Mouse (Mus musculus) gastrocnemius, postnatal 10 days (tissue): Measurements from ENCODE around the gene Aifm2. TPM values are rescaled to one million over a fixed set of nuclear protein-coding genes. Genes with fewer than 3 reads are reported as not detected.

Source experiments
- DNase-seq: peaks from one replicate; pipeline ENCODE4 v3.0.0; 2021; ENCODE audit warnings: mixed read lengths
- total RNA-seq, 2 experiments: library from RNA; stranded (reverse); gene quantifications; 2 replicates each; pipeline ENCODE4 v1.2.3; 2021

Aifm2 gene
- total RNA-seq, 2 experiments from 2014 or later: 11.4 to 12.3 TPM

DNA sequence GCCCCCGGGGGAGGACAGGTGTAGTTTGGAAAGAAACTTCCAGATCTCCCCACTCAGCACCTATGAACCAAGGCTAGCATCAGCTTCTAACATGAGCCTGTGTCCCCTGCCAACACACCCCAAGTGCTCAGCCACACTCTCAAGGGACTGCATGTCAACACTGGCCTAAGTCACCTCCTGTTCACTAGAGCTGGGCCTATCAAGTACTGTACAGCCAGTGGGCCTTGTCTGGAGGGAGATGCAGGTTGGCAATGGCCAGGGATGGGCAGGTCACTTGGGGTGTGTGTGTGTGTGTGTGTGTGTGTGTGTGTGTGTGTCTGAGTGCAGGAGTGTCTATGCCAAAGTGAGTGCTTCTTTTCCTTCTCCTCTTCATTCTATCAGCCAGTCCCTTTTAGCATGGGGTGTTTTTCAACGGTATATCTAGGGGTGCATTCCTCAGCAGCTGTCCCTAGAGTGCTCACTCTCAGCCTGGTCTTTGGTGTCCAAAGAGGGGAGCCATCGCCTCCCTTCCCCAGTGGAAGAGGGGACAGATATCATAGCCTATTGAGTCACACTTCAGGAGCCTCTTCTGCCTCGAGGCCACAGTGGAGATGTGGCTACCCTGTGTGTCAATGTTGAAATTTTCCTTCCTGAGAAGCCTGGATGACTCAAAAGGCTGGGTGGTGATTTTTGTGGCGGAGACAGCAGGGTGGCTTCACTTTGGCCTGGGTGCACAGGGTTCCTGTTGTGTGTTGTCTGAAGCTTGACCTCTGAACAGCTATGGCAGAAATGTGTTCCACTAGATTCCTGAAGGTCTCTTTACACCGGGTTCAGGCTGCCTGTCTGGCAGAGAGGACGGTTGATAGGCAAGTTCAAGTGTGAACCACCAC, 1.2 kb downstream of the Aifm2 start:
- no peak for DNase-seq

DNA sequence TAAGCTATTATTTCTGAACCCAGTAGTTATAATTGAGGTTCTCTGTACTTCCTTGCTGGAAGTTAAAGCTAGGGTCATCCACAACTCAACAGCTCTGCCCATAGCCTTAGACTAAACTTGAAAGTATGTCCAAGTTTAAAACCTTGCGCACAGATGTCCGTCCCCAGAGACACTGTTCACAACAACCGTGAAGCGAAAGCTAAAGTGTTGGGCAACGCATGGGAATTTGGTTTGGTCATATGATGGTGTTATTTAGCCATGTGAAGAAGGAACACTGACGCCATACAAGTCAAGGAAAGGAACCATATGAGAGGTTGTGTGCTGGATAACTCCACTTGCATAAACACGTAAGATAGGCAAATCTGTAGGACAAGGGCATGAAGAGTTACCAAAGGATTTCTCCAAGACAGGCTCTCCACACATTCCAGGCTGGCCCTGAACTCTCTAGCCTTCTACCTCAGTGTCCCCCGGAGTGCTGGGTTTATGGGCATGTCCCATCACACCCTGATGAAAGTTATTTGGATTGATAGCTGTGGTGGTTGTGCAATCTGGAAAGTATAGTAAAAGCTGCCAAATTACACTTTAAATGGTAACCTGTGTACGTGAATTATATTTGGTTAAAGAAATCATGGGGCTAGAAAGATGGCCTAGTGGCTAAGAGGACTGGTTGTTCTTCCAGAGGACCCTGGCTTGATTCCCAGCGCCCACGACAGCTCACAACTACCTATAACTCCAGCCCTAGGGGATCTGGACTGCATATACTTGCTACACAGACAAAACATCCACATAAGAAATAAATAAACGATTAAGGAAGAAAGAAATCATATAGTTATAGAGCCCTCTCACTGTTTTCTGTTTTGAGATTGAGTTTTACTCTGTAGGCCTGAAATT, 2.6 kb downstream of the Aifm2 start:
- DNase-seq: no peak

DNA sequence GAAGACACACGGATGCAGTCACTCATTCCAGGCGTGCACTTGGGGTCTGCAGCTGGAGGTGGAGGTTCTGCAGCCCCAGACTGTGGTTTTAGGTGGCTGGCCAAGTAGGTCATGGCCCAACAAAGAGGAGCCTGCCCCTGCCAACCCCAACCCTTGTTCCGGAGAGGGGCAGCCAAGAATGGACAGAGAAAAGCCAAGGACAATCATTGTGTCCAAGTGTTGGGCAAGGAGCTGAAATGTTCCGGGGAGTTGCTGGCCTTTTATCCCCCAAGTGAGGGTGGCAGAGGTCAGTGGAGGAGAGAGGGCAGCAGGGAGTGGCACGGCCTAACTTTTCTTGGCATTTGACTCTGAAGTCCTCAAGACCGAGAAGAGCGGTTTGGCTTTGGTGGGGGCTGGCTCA, 5.3 kb downstream of the Aifm2 start:
- no peak for DNase-seq

DNA sequence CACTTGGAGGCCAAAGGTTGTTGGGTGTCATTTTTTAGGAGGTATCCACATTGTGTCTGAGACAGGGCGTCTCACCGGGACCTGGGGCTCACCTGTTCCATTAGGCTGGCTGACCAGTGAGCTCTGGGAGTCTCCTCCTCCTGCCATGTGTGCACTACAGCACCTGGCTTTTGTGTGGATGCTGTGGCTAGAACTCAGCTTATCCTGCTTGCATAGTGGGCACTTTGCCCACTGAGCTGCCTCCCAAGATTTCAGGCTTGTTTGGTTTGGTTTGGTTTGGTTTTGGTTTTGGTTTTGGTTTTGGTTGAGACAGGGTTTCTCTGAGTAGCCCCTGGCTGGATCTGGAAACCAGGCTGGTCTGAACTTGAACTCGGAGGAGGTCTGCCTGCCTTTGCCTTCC, 7.2 kb downstream of the Aifm2 start:
- no peak for DNase-seq

DNA sequence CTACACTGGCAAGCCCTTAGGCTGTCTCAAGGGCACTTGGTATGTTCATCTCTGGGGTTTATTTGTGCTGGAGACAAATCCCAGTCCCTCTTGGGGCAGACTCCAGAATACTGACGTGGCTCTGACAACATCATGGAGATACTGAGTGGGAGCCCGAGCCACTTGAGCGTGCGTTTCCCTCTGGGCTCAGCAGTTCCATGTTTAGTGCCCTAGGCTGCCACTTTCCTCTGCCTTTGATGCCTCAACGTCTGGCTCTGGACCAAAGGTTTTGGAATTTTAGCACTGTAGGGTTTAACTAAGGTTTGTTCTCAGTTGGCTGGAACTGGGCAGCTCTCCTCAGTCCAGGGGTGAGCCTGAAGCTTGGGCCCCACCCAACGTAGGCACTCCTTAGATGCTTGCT, 8.2 kb downstream of the Aifm2 start:
- DNase-seq: no peak

DNA sequence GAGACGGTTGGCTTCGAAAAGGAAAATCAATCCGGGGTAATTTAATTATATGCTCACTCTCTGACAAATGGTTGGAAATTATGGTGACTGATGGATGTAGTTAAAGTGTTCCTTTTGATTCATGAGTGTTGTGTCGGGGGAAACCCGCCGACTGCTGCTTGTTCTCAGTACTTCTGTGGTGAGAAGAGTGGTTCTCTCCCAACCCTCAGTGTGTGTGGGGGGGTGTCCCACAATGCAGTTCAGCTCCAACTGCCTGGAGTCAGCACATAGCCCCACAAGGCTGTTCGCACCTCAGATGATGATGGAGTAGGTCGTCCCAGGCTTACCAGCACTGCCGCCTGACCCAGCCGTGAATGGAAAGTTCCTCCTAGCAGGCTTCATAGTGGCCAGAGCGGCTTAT, 14.1 kb downstream of the Aifm2 start:
- no peak for DNase-seq

DNA sequence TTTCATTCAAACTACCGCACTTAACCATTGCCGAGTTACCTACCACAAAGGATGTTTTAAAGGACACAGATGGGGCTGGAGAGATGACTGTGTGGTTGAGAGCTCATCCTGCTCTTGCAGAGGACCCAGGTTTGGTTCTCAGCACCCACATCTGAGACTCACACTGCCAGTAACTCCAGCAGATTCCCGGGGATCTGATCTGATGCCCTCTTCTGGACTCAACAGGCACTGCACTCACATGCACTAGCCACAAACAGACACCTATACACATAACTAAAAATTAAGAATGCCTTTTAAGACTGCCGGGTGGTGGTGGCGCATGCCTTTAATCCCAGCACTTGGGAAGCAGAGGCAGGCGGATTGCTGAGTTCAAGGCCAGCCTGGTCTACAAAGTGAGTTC, 15.1 kb downstream of the Aifm2 start:
- no peak for DNase-seq

DNA sequence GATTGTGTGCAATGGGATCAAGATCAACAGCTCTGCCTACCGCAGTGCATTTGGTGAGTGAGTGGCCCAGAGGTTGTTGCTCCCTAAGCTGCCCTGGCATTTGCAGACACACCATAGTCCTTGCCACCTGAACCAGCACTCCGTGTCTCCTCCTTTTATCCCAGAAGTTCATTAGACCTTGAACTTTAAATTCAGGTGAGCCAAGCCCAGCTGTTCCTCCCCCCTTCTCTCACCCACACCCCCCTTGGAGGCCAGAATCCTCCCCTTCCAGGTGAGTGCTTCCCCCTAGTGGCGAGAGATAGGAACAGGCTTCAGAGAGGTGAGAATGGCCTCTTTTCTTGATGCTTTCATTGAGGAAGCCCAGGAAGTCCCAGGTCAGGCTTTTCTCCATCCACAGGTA, 19.3 kb downstream of the Aifm2 start:
- DNase-seq: peak; percentile 27

DNA sequence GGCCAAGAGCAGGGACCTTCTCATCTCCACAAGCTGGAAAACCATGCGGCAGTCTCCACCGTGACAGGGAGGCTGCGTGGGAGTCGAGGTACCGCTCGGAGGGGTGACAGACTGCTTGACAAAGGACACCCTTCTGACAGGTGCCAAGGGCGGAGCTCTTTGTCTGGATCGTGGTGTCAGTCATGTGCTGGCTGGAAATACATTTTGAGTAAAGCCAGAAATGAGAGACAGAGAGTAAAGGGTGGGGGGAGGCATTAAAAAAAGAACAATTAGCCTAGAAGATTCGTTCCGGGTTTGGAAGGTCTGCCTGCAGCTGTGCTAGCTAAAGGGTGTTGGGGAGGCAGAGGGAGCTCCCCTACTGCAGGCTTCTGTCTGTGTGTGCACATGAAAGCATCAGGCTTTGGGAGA, 21.6 kb downstream of the Aifm2 start:
- DNase-seq: no peak

DNA sequence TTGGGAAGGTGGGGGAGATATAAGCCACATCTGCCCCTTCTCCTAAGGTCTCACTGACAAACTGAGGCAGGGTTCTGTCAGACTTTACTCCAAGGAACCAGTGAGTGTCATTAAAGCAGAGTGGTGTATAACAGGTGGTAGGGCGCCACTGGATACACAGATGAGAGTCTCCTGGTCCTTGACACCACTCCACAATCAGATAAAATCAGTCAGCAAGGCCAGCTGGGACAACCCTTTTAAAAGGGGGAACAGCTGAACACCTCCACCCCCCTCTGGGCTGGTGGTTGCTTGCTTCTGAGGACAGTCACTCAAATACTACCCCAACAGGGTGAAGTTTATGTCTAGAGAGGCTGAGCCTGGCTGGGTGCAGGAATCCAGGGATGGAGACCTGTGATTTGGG, 22.5 kb downstream of the Aifm2 start:
- no peak for DNase-seq

DNA sequence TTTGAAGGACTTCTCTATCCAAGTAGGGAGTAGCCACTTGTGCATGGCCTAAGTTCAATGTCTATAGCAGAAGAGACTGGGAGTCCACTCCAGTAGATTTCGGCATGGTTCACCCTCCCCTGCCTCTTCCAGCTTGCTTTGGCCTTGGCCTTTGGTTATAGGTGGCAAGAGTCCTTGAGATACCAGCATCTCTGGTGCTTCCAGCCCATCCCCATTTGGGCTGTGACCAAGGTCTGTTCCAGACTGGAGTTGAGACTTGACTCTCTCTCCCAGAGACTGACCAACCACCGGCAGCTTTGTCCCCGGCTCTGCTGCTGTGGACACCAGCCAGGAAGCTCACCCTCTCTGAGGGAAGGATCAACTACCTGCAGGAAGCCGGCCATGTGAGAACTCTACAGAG, 23.1 kb downstream of the Aifm2 start:
- no peak for DNase-seq

DNA sequence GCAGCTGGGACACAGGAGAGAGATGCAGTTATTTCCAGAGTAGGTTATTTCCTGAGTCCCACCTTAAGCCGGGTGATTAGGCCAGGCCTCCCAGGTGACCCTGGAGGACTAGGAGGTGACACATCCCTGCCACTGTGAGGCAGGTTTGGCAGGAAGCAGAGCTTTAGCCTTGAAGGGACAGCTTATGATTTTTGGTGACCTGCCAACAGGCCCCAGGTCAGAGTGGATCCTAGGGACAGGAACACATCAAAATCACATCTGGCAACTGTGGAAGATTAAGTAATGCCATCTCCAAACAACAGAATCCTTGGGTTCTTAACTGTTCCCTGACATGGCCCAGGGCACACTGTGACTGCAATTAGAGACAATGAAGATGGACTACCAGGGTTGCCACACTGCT, 26.2 kb downstream of the Aifm2 start:
- DNase-seq: no peak

DNA sequence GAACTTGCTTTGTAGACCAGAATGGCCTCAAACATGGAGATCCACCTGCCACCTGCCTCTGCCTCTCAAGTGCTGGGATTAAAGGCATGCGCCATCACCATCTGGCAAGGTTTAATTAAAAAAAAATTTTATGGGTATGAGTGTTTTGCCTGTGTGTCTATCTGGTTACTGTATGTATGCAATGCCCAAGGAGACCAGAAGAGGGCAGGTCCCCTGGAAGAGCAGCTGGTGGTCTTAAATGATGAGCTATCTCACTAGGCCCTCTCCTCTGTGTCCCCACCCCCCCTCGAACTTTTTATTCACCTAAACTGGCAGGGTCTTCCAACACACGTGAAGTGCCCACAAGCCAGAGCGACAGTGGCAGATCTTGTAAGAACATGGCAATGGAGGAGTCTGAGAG, 26.8 kb downstream of the Aifm2 start:
- no peak for DNase-seq

DNA sequence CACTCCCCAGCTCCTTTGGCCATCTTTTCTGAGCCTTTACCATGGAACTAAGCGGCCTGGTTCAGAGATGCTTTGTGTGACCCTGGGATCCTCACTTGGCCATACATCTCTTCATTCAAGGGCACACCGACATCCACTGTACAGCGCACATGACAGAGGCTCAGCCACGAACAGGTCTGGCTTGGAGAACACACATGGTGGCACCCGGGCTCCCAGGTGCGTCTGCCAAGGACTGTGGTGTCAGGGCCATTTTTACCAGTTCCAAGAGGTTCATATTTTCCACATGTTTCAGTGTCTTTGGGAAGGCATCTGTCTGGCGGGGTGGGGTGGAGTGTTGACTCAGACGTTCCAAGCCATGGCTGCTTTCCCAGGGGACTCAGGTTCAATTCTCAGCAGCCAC, 27.3 kb downstream of the Aifm2 start:
- no peak for DNase-seq

DNA sequence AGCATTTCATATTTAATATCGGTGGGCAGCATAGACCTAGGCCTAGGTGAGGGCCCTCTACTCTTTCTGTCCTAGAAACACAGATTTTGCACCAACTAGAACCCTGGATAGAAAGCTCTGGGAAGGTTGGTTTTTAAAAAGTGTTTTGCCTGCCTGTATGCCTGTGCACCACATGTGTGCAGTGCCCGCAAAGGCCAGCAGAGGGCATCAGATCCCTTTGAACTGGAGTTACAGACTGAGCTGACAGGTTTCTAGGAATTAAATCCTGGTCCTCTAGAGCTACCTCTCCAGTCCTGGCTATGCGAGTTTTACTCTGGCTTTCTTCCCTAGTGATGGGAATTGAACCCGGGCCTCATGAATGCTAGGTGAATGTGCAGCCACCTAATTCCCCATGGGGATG, 30.1 kb downstream of the Aifm2 start:
- peak; percentile 41 for DNase-seq

DNA sequence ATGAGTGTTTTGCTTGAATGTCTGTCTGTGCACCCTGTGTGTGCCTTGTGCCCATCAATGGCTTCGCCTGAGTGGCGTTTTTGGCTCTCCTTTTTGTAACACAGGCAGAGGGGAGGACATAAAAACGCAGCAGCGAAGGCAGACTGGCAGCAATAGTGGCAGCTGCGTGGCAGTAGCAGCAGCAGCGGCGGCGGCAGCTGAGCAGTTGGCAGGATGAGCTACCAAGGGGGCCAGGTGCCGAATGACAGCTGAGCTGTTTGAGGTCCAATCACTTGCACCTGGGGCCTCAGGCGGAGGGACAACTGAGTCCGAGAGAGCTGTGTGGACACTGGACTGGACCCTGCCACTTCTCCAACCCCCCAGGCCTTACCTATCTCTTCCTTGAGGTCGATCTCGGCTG, 32.2 kb downstream of the Aifm2 start:
- DNase-seq: peak; percentile 28

DNA sequence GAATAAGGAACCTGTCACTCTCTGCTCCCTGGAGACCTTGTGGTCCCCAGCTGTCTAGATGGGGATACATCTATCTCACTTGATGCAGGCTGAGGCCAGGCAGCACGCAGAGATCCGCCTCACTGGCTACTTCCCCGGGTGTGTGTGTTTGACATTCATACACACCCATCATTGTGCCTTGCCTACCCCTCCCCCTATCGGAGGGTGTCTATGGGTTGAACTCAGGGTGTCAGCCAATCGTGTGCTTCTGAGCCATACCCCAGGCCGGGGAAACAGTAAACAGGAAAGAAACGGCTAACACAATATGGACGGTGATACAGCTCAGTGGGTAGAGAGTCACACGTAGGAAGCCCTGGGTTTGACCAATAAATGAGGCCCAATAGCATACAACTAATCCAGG, 35.0 kb downstream of the Aifm2 start:
- DNase-seq: no peak

DNA sequence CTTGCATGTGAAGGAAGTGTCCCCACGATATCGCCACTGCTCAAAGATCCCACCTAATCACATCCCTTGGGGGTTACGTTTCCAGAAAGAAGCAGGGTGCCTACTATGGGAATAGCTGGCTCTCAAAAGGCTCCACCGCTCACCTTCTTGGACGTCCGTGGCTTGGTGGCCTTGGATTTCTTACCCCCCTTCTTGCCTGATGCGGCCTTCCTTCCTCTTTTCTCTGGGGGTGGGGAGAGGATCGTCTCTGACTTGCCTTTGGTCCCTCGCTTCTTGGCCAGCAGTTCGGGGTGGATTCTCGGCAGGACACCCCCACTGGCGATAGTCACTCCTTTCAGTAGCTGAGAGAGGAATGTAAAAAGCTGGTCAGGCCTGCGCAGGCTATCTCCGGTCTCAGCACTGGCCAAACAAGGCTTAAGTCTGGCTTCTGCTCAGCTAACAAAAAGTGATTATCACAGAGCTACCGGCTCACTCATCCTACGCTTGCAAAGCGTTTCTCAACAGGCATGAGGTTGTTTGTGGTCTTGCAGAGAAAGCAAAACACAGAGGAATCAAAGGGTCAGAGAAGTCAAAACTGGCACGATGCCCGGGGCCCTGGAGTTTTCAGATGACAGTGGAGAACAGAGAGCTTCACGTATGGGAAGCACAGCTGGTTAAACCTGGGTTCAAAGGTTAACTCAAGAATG, 36.6 kb downstream of the Aifm2 start:
- peak; percentile 33 for DNase-seq

DNA sequence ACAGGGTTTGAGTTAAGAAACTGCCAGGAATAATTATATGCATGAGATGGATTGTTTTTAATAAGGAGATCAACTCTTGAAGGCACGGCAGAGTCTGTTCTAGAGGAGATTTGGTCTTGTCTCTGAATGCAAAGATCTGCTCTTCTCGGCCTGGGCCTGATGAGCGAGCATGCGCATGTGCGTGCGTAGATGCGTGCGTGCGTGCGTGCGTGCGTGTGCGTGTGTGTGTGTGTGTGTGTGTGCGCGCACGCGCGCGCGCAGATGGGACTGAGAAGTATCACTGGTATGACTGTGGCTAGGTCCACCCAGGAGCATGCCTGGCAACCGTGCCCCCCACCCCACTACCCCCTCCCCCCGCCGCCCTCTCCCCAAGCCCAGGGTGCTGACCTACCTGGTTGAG, 38.0 kb downstream of the Aifm2 start:
- DNase-seq: no peak

DNA sequence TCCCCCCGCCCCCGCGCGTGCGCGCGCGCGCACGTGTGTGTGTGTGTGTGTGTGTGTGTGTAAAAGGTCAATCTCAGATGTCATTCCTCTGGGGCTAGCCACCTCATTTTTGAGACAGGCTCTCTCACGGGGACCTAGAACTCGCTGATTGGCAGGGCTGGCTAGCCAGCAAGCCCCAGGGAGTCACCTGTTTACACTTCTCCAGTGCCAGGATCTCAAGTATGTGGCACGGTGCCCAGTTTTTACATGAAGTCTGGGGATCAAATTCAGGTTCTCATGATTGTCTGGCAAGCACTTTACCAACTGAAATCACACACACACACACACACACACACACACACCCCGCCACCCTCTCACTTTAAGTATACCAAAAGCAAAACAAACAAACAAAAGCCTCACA, 42.0 kb downstream of the Aifm2 start:
- DNase-seq: peak; percentile 51

DNA sequence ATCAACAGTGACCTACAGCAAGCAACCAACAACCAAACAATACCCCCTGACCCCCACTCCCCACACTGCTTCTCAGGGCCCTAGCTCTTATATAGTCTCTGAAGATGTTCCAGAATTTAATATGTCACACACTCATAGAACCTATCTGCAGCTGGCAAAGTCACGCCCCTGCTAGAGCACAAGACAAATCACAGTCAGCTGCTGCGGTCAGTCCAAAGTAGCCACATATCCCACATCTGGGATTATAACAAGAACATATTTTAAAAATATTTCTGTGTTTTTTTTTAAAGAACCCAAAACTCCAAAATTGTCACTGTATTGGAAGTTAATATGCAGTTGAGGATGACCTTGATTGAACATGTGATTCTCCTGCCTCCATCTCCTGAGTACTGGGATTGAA, 43.8 kb downstream of the Aifm2 start:
- no peak for DNase-seq

DNA sequence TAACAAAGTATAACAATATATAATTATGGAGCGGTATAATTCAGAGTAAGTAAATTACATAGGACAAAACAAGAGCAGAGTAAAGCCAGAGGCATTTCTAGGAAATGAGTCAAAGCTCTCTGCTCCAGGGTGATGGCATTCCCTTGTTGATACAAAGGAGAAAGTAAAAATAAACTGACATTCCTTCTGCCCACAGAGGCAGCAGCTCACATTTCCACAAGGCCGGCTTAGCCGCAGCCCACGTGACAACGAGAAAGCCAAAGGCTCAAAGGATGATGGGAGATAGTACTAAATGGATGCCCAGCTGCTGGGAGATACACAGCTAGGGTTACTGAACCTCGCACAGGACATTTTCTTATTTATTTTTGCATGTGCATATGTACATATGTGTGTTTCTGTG, 44.8 kb downstream of the Aifm2 start:
- no peak for DNase-seq

DNA sequence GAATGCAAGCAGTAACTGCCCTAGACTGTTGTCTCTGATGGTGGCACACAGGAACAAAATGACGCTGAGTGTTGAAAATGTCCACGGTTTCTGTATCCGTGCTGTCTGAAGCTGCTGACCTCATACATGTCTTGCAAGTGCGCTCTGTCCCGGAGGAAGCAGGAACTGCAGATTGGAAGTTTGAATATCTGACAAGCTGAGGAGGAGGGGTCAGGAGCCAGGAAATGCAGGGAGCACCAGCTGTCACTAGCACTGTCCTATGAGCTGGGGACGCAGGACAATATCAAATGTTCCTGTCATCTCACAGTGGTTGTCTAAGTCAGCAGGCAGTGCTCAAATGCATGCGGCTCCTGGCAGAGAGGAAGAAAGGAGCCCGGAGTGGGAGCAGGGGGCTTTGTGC, 49.6 kb downstream of the Aifm2 start:
- DNase-seq: no peak
